Mouse (Mus musculus): Measurements from ENCODE around the gene Syngap1. TPM values are rescaled to one million over a fixed set of nuclear protein-coding genes. Genes with fewer than 3 reads are reported as not detected.

Syngap1 gene
- polyA plus RNA-seq, 1 experiment from 2014 or later = 4.7 TPM

- 11% methylated on average over 13 of the region's 13 CpGs for WGBS
- peak overlapping the region; percentile 40 for H3K27ac ChIP-seq (ENCODE audit: low read depth, low read length)
- peaks cover 3% of the 10 kb centered on the region; the same call in 1 of the 2 replicates for H3K36me3 ChIP-seq (ENCODE audit: control insufficient read depth, insufficient read depth, low read length)
- peak overlapping the region; percentile 66 for H3K9ac ChIP-seq (ENCODE audit: low read depth, low read length)
- H3K4me2 ChIP-seq (replicated peaks; ENCODE audit: low read depth, low read length) = peak overlapping the region; percentile 75
- H3K4me3 ChIP-seq (ENCODE audit: low read depth, low read length) = peak overlapping the region; percentile 53
- H3K9me3 ChIP-seq (ENCODE audit: control insufficient read depth, low read length) = no peaks in the 10 kb centered on the region
- no peak for DNase-seq (ENCODE audit: low spot score)
- H3K27me3 ChIP-seq (ENCODE audit: control insufficient read depth, insufficient read depth, low read length) = no peaks in the 10 kb centered on the region
- peak; percentile 38 for ATAC-seq (ENCODE audit: low FRiP score)
- H3K4me1 ChIP-seq (replicated peaks; ENCODE audit: control insufficient read depth, insufficient read depth, low read length) = 0 out of 2 replicates have a peak, but pooled peaks cover 8% of the 10 kb centered on the region
Observed at GRCm38 (mm10) chr17:26933419-26933818, 7.6 kb upstream of the Syngap1 start.

- ATAC-seq (ENCODE audit: low FRiP score) = no peak
- H3K4me3 ChIP-seq (ENCODE audit: low read depth, low read length) = peak overlapping the region; percentile 53; the same call in 1 of the 2 replicates
- H3K27ac ChIP-seq (ENCODE audit: low read depth, low read length) = no peak overlapping the region
- 83% methylated on average over 16 of the region's 16 CpGs for WGBS
- DNase-seq (ENCODE audit: low spot score) = no peak
- H3K9me3 ChIP-seq (ENCODE audit: control insufficient read depth, low read length) = no peaks in the 10 kb centered on the region
- H3K36me3 ChIP-seq (ENCODE audit: control insufficient read depth, insufficient read depth, low read length) = peaks cover 3% of the 10 kb centered on the region; the same call in 1 of the 2 replicates
- H3K9ac ChIP-seq (ENCODE audit: low read depth, low read length) = no peak overlapping the region
- H3K4me1 ChIP-seq (replicated peaks; ENCODE audit: control insufficient read depth, insufficient read depth, low read length) = 0 out of 2 replicates have a peak, but pooled peaks cover 8% of the 10 kb centered on the region
- H3K4me2 ChIP-seq (replicated peaks; ENCODE audit: low read depth, low read length) = peak overlapping the region; percentile 75; the same call in 1 of the 2 replicates
- H3K27me3 ChIP-seq (ENCODE audit: control insufficient read depth, insufficient read depth, low read length) = no peaks in the 10 kb centered on the region
Observed at GRCm38 (mm10) chr17:26933885-26934827, 6.9 kb upstream of the Syngap1 start.

- H3K4me2 ChIP-seq (replicated peaks; ENCODE audit: low read depth, low read length) = no peak overlapping the region
- no peak overlapping the region for H3K27ac ChIP-seq (ENCODE audit: low read depth, low read length)
- no peak overlapping the region for H3K4me3 ChIP-seq (ENCODE audit: low read depth, low read length)
- 87% methylated on average over 9 of the region's 9 CpGs for WGBS
- ATAC-seq (ENCODE audit: low FRiP score) (no peak), DNase-seq (ENCODE audit: low spot score) (no peak)
- H3K9ac ChIP-seq (ENCODE audit: low read depth, low read length) = no peak overlapping the region
- H3K9me3 ChIP-seq (ENCODE audit: control insufficient read depth, low read length) = no peaks in the 10 kb centered on the region
- peaks cover 3% of the 10 kb centered on the region; the same call in 1 of the 2 replicates for H3K36me3 ChIP-seq (ENCODE audit: control insufficient read depth, insufficient read depth, low read length)
- peaks cover 9% of the 10 kb centered on the region for H3K4me1 ChIP-seq (replicated peaks; ENCODE audit: control insufficient read depth, insufficient read depth, low read length)
- H3K27me3 ChIP-seq (ENCODE audit: control insufficient read depth, insufficient read depth, low read length) = no peaks in the 10 kb centered on the region
Observed at GRCm38 (mm10) chr17:26935027-26935426, 6.0 kb upstream of the Syngap1 start.

GRCm38 (mm10) chr17:26936453-26936852 lies 4.6 kb upstream of the Syngap1 start:
- Histone ChIP-seq H3K36me3 (ENCODE audit: control insufficient read depth, insufficient read depth, low read length) (peaks cover 3% of the 10 kb centered on the region; the same call in 1 of the 2 replicates), H3K9ac (ENCODE audit: low read depth, low read length) (no peak overlapping the region), H3K27me3 (ENCODE audit: control insufficient read depth, insufficient read depth, low read length) (no peaks in the 10 kb centered on the region), H3K4me1 (replicated peaks; ENCODE audit: control insufficient read depth, insufficient read depth, low read length) (peaks cover 13% of the 10 kb centered on the region), H3K9me3 (ENCODE audit: control insufficient read depth, low read length) (no peaks in the 10 kb centered on the region), H3K4me2 (replicated peaks; ENCODE audit: low read depth, low read length) (no peak overlapping the region), H3K27ac (ENCODE audit: low read depth, low read length) (no peak overlapping the region), H3K4me3 (ENCODE audit: low read depth, low read length) (no peak overlapping the region)
- WGBS = 83% methylated on average over 12 of the region's 12 CpGs
- DNase-seq (ENCODE audit: low spot score) (no peak), ATAC-seq (ENCODE audit: low FRiP score) (no peak)

- H3K27me3 ChIP-seq (ENCODE audit: control insufficient read depth, insufficient read depth, low read length) = no peaks in the 10 kb centered on the region
- H3K4me3 ChIP-seq (ENCODE audit: low read depth, low read length) = no peak overlapping the region
- 0 out of 2 replicates have a peak overlapping the region, but pooled peaks have one; percentile 3 for H3K4me2 ChIP-seq (replicated peaks; ENCODE audit: low read depth, low read length)
- DNase-seq (ENCODE audit: low spot score) (no peak), ATAC-seq (ENCODE audit: low FRiP score) (no peak)
- H3K27ac ChIP-seq (ENCODE audit: low read depth, low read length) = no peak overlapping the region
- H3K9ac ChIP-seq (ENCODE audit: low read depth, low read length) = peak overlapping the region; percentile 7; the same call in 1 of the 2 replicates
- no peaks in the 10 kb centered on the region for H3K9me3 ChIP-seq (ENCODE audit: control insufficient read depth, low read length)
- H3K4me1 ChIP-seq (replicated peaks; ENCODE audit: control insufficient read depth, insufficient read depth, low read length) = peaks cover 13% of the 10 kb centered on the region
- 87% methylated on average over 14 of the region's 15 CpGs for WGBS
- peaks cover 3% of the 10 kb centered on the region; the same call in 1 of the 2 replicates for H3K36me3 ChIP-seq (ENCODE audit: control insufficient read depth, insufficient read depth, low read length)
Observed at GRCm38 (mm10) chr17:26936921-26937695, 3.9 kb upstream of the Syngap1 start.

- Histone ChIP-seq H3K9ac (ENCODE audit: low read depth, low read length) (peak overlapping the region; percentile 38; the same call in 1 of the 2 replicates), H3K36me3 (ENCODE audit: control insufficient read depth, insufficient read depth, low read length) (peaks cover 3% of the 10 kb centered on the region; the same call in 1 of the 2 replicates), H3K4me3 (ENCODE audit: low read depth, low read length) (peak overlapping the region; percentile 57), H3K27me3 (ENCODE audit: control insufficient read depth, insufficient read depth, low read length) (no peaks in the 10 kb centered on the region), H3K4me2 (replicated peaks; ENCODE audit: low read depth, low read length) (peak overlapping the region; percentile 93), H3K4me1 (replicated peaks; ENCODE audit: control insufficient read depth, insufficient read depth, low read length) (peaks cover 13% of the 10 kb centered on the region), H3K27ac (ENCODE audit: low read depth, low read length) (no peak overlapping the region), H3K9me3 (ENCODE audit: control insufficient read depth, low read length) (no peaks in the 10 kb centered on the region)
- 61% methylated on average over 16 of the region's 16 CpGs for WGBS
- ATAC-seq (ENCODE audit: low FRiP score) = no peak
- DNase-seq (ENCODE audit: low spot score) = no peak
Observed at GRCm38 (mm10) chr17:26937883-26938695, 3.0 kb upstream of the Syngap1 start.

GRCm38 (mm10) chr17:26938731-26939130 lies 2.3 kb upstream of the Syngap1 start:
- Histone ChIP-seq H3K36me3 (ENCODE audit: control insufficient read depth, insufficient read depth, low read length) (peaks cover 3% of the 10 kb centered on the region; the same call in 1 of the 2 replicates), H3K4me1 (replicated peaks; ENCODE audit: control insufficient read depth, insufficient read depth, low read length) (peaks cover 13% of the 10 kb centered on the region), H3K9me3 (ENCODE audit: control insufficient read depth, low read length) (no peaks in the 10 kb centered on the region), H3K9ac (ENCODE audit: low read depth, low read length) (peak overlapping the region; percentile 38), H3K4me2 (replicated peaks; ENCODE audit: low read depth, low read length) (peak overlapping the region; percentile 93), H3K4me3 (ENCODE audit: low read depth, low read length) (peak overlapping the region; percentile 57), H3K27me3 (ENCODE audit: control insufficient read depth, insufficient read depth, low read length) (no peaks in the 10 kb centered on the region), H3K27ac (ENCODE audit: low read depth, low read length) (peak overlapping the region; percentile 40)
- WGBS = 0% methylated on average over 22 of the region's 22 CpGs
- peak; percentile 4; the same call in 1 of the 2 replicates for ATAC-seq (ENCODE audit: low FRiP score)
- peak; percentile 11 for DNase-seq (ENCODE audit: low spot score)

All from hindbrain, embryonic 11.5 days (tissue).